Mouse (Mus musculus) thymus, adult 2 months (tissue): Measurements from ENCODE around the gene Gm10447.
A peak's percentile ranks its signal among the peaks of the same experiment; 100 is the strongest.

Experiments used
- CTCF ChIP-seq: fragments of 200-500 bp; IDR thresholded peaks from 2 replicates; pipeline ENCODE4 v1.5.1; 2012; ENCODE audit warnings: mild to moderate bottlenecking, control low read depth, low read length, moderate library complexity, borderline replicate concordance; ENCODE audit not compliant: control insufficient read depth, poor library complexity, insufficient read depth; ENCODE audit errors: extremely low read depth
- POLR2A ChIP-seq: fragments of 200-500 bp; IDR thresholded peaks from 2 replicates; pipeline ENCODE4 v1.6.1; 2012; ENCODE audit warnings: mild to moderate bottlenecking, low read length, control low read depth, moderate library complexity; ENCODE audit not compliant: control insufficient read depth, poor library complexity, insufficient read depth; ENCODE audit errors: extremely low read depth

DNA sequence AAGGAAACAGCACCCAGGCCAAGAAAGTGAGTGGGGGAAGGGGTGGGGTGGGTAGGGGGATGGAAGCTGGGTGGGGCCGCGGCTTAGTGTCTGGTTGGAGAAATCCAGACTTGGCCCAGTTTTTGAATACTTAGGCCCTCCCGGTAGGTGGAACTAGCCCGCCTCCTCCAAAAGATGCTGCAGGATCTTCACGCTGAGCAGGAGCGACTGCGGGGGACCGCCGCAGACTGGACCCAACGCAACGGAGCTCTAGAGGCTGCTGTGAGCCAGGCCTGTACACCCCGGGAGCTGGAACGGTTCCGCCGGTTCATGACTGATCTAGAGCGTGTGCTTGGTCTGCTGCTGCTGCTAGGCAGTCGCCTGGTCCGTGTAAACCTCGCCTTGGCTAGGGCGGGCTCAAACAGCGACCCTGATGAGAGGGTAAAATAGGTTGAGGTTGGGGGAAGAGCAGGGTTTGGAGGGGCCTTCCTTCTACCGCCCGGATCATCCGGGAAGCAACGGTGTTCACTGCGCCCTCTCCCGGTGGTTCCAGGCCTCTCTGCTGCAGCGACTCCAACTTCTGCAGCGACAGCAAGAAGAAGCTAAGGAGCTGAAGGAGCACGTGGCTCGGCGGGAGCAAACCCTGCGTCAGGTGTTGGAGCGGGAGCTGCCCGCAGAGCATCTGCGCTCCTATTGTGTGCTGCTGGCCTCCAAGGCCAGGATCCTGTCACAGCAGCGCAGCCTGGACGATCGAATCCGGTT, 9.5 kb upstream of the Gm10447 start:
- TF ChIP-seq POLR2A (no peak; the same call in 1 of the 2 replicates), CTCF (0 out of 2 replicates have a peak, but pooled peaks have one; percentile 61)
